Mouse (Mus musculus) left cerebral cortex, adult 9 months (tissue): ENCODE results near the gene Ghdc.

Experiments used
- DNase-seq, 2 experiments: peaks; one replicate each; pipeline ENCODE4 v3.0.0; 2022; ENCODE audit warnings: low spot score in 2 of 2

Ghdc gene

GRCm38 (mm10) chr11:100719312-100719711 is 51.4 kb downstream of the Ghdc start:
- DNase-seq, result no peak

- no peak for DNase-seq
Observed at GRCm38 (mm10) chr11:100718866-100719265, 51.9 kb downstream of the Ghdc start.

- no peak for DNase-seq
Observed at GRCm38 (mm10) chr11:100718462-100718861, 52.3 kb downstream of the Ghdc start.

GRCm38 (mm10) chr11:100716649-100717048 is 54.1 kb downstream of the Ghdc start:
- DNase-seq, result no peak
